In genomic region chr5:104011419-104011818, GRCm38 (mm10) we compare ENCODE assay signal across 25 mouse cellular contexts. TPM values are rescaled to one million over a fixed set of nuclear protein-coding genes. Genes with fewer than 3 reads are reported as not detected.
A peak's percentile ranks its signal among the peaks of the same experiment; 100 is the strongest.
DNase-seq lines count a peak whose midpoint lies in the region; ATAC-seq and TF ChIP-seq lines count a peak whose summit lies in the region.
"Had no signal": no experiment of that assay in that cellular context is flagged by ENCODE, and none has a peak within 500 bp of the region (broad histone marks: within the 10 kb centered on the region; RNA-seq: fewer than 3 reads in every experiment).

No protein-coding gene starts in this region.

- TF ChIP-seq RAD21 in MEL (IDR thresholded peaks at IDR 0.05; ENCODE audit: low read depth, low read length): no peak

- TF ChIP-seq EP300 in heart, adult 2 months (IDR thresholded peaks at IDR 0.05; ENCODE audit: insufficient read depth, low read depth, low read length): no peak
- 0 out of 4 replicates have a peak, but pooled peaks of 1 of the 2 experiments have one; percentile 29 for TF ChIP-seq EP300 in MEL (IDR thresholded peaks at IDR 0.05; ENCODE audit: low read depth in 1 of 2, low read length in 2 of 2)

- no peak for DNase-seq in heart, adult 2 months
- no peak for DNase-seq in lung, adult 18-20 months
- peak; percentile 74 for DNase-seq in MEL (ENCODE audit: low read depth, low spot score)
- DNase-seq in gastrocnemius, adult 18-20 months (ENCODE audit: low spot score): no peak
- DNase-seq: adrenal gland, adult 8-10 months; cerebellum, adult 11 months; cerebellum, adult 8-10 months; cerebellum, postnatal 14 days; forebrain, postnatal 0 days; gastrocnemius, adult 2 months; gastrocnemius, postnatal 25 days; heart, postnatal 14 days had no signal

- intact Hi-C loops in heart, adult 2 months (cut with DNase I): no loop called here

- TF ChIP-seq POLR2A in heart, adult 2 months (IDR thresholded peaks at IDR 0.05; ENCODE audit: insufficient read depth, low read depth, low read length): no peak
- TF ChIP-seq POLR2A in MEL (IDR thresholded peaks at IDR 0.05; ENCODE audit: control insufficient read depth in 1 of 2, insufficient read depth in 1 of 2, low read depth in 1 of 2, low read length in 2 of 2, poor library complexity in 1 of 2): no peak

- no peak for ATAC-seq in heart, embryonic 12.5 days (ENCODE audit: insufficient number of reproducible peaks, low FRiP score)
- ATAC-seq in lung, embryonic 15.5 days (ENCODE audit: borderline replicate concordance, extremely low read depth, low FRiP score, low TSS enrichment): peak; percentile 42; the same call in 1 of the 2 replicates
- ATAC-seq in megakaryocyte progenitor cell, adult 5-6 weeks (replicated peaks; ENCODE audit: poor library complexity): peak; percentile 48; the same call in 1 of the 2 replicates
- ATAC-seq: forebrain, embryonic 13.5 days; forebrain, postnatal 0 days; intestine, embryonic 15.5 days had no signal

- no peaks in the 10 kb centered on the region for H3K79me2 ChIP-seq in heart, adult 2 months (replicated peaks; ENCODE audit: control insufficient read depth, insufficient read depth, low read length)
- H3K79me2 ChIP-seq in MEL (ENCODE audit: control insufficient read depth, insufficient read depth, low read length, poor library complexity): no peaks in the 10 kb centered on the region

- no peak overlapping the region for H3K4me3 ChIP-seq in heart, embryonic 12.5 days
- H3K4me3 ChIP-seq in heart, adult 2 months: no peak overlapping the region
- H3K4me3 ChIP-seq in lung, embryonic 15.5 days: no peak overlapping the region
- H3K4me3 ChIP-seq in MEL (ENCODE audit: control insufficient read depth in 1 of 2, insufficient read depth in 1 of 2, low read depth in 2 of 2, low read length in 2 of 2): no peak overlapping the region
- H3K4me3 ChIP-seq: embryonic facial prominence, embryonic 13.5 days; forebrain, embryonic 13.5 days; gastrocnemius, adult 2 months; heart, embryonic 10.5 days; hindbrain, embryonic 10.5 days; intestine, embryonic 15.5 days had no signal

- H3K27ac ChIP-seq in heart, embryonic 12.5 days (ENCODE audit: poor library complexity, severe bottlenecking): 0 out of 2 replicates have a peak overlapping the region, but pooled peaks have one; percentile 15
- no peak overlapping the region for H3K27ac ChIP-seq in heart, adult 2 months
- 0 out of 2 replicates have a peak overlapping the region, but pooled peaks have one; percentile 51 for H3K27ac ChIP-seq in lung, embryonic 15.5 days
- no peak overlapping the region for H3K27ac ChIP-seq in MEL (ENCODE audit: control insufficient read depth, low read depth, low read length)
- H3K27ac ChIP-seq: embryonic facial prominence, embryonic 13.5 days; forebrain, embryonic 13.5 days; gastrocnemius, adult 2 months; heart, embryonic 10.5 days; hindbrain, embryonic 10.5 days; hindbrain, embryonic 14.5 days; intestine, embryonic 15.5 days had no signal

- no peaks in the 10 kb centered on the region for H3K9me3 ChIP-seq in heart, embryonic 12.5 days (replicated peaks)
- H3K9me3 ChIP-seq in lung, embryonic 15.5 days: no peaks in the 10 kb centered on the region
- no peaks in the 10 kb centered on the region for H3K9me3 ChIP-seq in MEL (replicated peaks; ENCODE audit: insufficient read depth, low read length)
- H3K9me3 ChIP-seq: embryonic facial prominence, embryonic 13.5 days; forebrain, embryonic 13.5 days; heart, embryonic 10.5 days; hindbrain, embryonic 10.5 days; intestine, embryonic 15.5 days had no signal

- no peak for TF ChIP-seq CTCF in heart, adult 2 months (IDR thresholded peaks at IDR 0.05)
- no peak for TF ChIP-seq CTCF in MEL (IDR thresholded peaks at IDR 0.05 in 2 of 3, conservative IDR thresholded peaks at IDR 0.05 in 1 of 3; ENCODE audit: control insufficient read depth in 1 of 3, insufficient read depth in 1 of 3, low read depth in 2 of 3, low read length in 3 of 3, poor library complexity in 1 of 3, severe bottlenecking in 1 of 3)

- H3K4me1 ChIP-seq in heart, embryonic 12.5 days (replicated peaks): no peaks in the 10 kb centered on the region
- no peaks in the 10 kb centered on the region for H3K4me1 ChIP-seq in heart, adult 2 months (ENCODE audit: control insufficient read depth, insufficient read depth, low read length)
- H3K4me1 ChIP-seq in lung, embryonic 15.5 days: peaks cover 6% of the 10 kb centered on the region
- peaks cover 9 to 13% of the 10 kb centered on the region in 2 experiments for H3K4me1 ChIP-seq in MEL (ENCODE audit: control insufficient read depth in 1 of 2, insufficient read depth in 2 of 2, low read length in 2 of 2)
- H3K4me1 ChIP-seq: embryonic facial prominence, embryonic 13.5 days; forebrain, embryonic 13.5 days; heart, embryonic 10.5 days; hindbrain, embryonic 10.5 days; intestine, embryonic 15.5 days had no signal

- H3K27me3 ChIP-seq in heart, embryonic 12.5 days (replicated peaks): no peaks in the 10 kb centered on the region
- no peaks in the 10 kb centered on the region for H3K27me3 ChIP-seq in heart, adult 2 months (ENCODE audit: control insufficient read depth, insufficient read depth, low read length)
- H3K27me3 ChIP-seq in lung, embryonic 15.5 days: no peaks in the 10 kb centered on the region
- H3K27me3 ChIP-seq in MEL (ENCODE audit: control insufficient read depth in 1 of 2, insufficient read depth in 2 of 2, low read length in 2 of 2): no peaks in the 10 kb centered on the region
- H3K27me3 ChIP-seq: CH12.LX; embryonic facial prominence, embryonic 13.5 days; forebrain, embryonic 13.5 days; intestine, embryonic 15.5 days had no signal

- peaks cover 33% of the 10 kb centered on the region for H3K36me3 ChIP-seq in heart, embryonic 12.5 days
- H3K36me3 ChIP-seq in heart, adult 2 months (ENCODE audit: control insufficient read depth, insufficient read depth, low read length): peaks cover 9% of the 10 kb centered on the region
- peaks cover 13% of the 10 kb centered on the region for H3K36me3 ChIP-seq in lung, embryonic 15.5 days
- peaks cover 0 to 25% of the 10 kb centered on the region in 2 experiments; a peak in 3 of 4 replicates for H3K36me3 ChIP-seq in MEL (ENCODE audit: control insufficient read depth in 1 of 2, insufficient read depth in 2 of 2, low read length in 2 of 2)
- H3K36me3 ChIP-seq: hindbrain, embryonic 10.5 days; intestine, embryonic 15.5 days had no signal

- H3K9ac ChIP-seq in heart, embryonic 12.5 days: no peak overlapping the region
- no peak overlapping the region for H3K9ac ChIP-seq in heart, adult 2 months (ENCODE audit: low read depth, low read length)
- H3K9ac ChIP-seq in lung, embryonic 15.5 days: no peak overlapping the region
- no peak overlapping the region for H3K9ac ChIP-seq in MEL (ENCODE audit: control insufficient read depth, low read depth, low read length, poor library complexity, severe bottlenecking)
- H3K9ac ChIP-seq: embryonic facial prominence, embryonic 13.5 days; forebrain, embryonic 13.5 days; forebrain, postnatal 0 days; hindbrain, embryonic 14.5 days; intestine, embryonic 15.5 days had no signal

- no peak overlapping the region for H3K4me2 ChIP-seq in heart, embryonic 12.5 days
- no peak overlapping the region for H3K4me2 ChIP-seq in lung, embryonic 15.5 days
- H3K4me2 ChIP-seq: embryonic facial prominence, embryonic 13.5 days; forebrain, embryonic 13.5 days; hindbrain, embryonic 14.5 days; intestine, embryonic 15.5 days had no signal

TF ChIP-seq in MEL, 35 proteins besides CTCF, POLR2A, EP300 and RAD21:
- TF ChIP-seq GATA1 (IDR thresholded peaks at IDR 0.05; ENCODE audit: low read depth, low read length) (peak; percentile 65), USF1 (IDR thresholded peaks at IDR 0.05; ENCODE audit: low read depth, low read length) (no peak)

RNA-seq across cellular contexts. Expression of gene Hsd17b11, which starts 10.3 kb away (rescaled TPM):
- polyA plus RNA-seq in heart, embryonic 12.5 days (2016; fragmentation: Nextera tagmentation; extraction: Ambion mirVana): 3.9 and 4.3 TPM in 2 replicates
- total RNA-seq in heart, adult 2 months (2021): 10 to 100 TPM; 23.1 to 30.8 TPM
- 14.0 and 20.6 TPM in 2 replicates for polyA plus RNA-seq in heart, adult 2 months (2012; rRNA removed)
- 4.5 and 4.9 TPM in 2 replicates for polyA plus RNA-seq in lung, embryonic 15.5 days (2015; fragmentation: Nextera tagmentation; extraction: Ambion mirVana)
- total RNA-seq in MEL (2012; rRNA removed): 8.7 and 11.2 TPM in 2 replicates
- 10 to 100 TPM in 1 of 2 experiments, not detected in 1; 16.0 TPM for polyA plus RNA-seq in MEL (2012; ENCODE audit: insufficient read depth in 1 of 2, insufficient read length in 2 of 2, low read depth in 1 of 2, low replicate concordance in 2 of 2, missing spikeins in 1 of 2)
- total RNA-seq in megakaryocyte progenitor cell, adult 5-6 weeks (2015): 76.9 and 81.8 TPM in 2 replicates
- 90.0 and 93.6 TPM in 2 replicates for total RNA-seq in megakaryocyte progenitor cell, adult 5-6 weeks (2017)
- 1 to 10 TPM; 7.5 to 9.4 TPM for total RNA-seq in gastrocnemius, adult 18-20 months (2021)

RNA-seq across cellular contexts. Expression of gene Hsd17b13, which starts 34.2 kb away (rescaled TPM):
- polyA plus RNA-seq in heart, embryonic 12.5 days (2016; fragmentation: Nextera tagmentation; extraction: Ambion mirVana): not detected in 2 replicates
- not detected for total RNA-seq in heart, adult 2 months (2021)
- polyA plus RNA-seq in heart, adult 2 months (2012; rRNA removed): 0.32 TPM in 1 of 2 replicates, not detected in the other
- 0.22 and 0.38 TPM in 2 replicates for polyA plus RNA-seq in lung, embryonic 15.5 days (2015; fragmentation: Nextera tagmentation; extraction: Ambion mirVana)
- not detected in 2 replicates for total RNA-seq in MEL (2012; rRNA removed)
- polyA plus RNA-seq in MEL (2012; ENCODE audit: insufficient read depth in 1 of 2, insufficient read length in 2 of 2, low read depth in 1 of 2, low replicate concordance in 2 of 2, missing spikeins in 1 of 2): under 1 TPM in 1 of 2 experiments, not detected in 1; 0.08 TPM
- total RNA-seq in megakaryocyte progenitor cell, adult 5-6 weeks (2015): not detected in 2 replicates
- total RNA-seq in megakaryocyte progenitor cell, adult 5-6 weeks (2017): 0.12 TPM in 1 of 2 replicates, not detected in the other
- total RNA-seq in gastrocnemius, adult 18-20 months (2021): under 1 TPM in 1 of 2 experiments, not detected in 1; 0.47 TPM
- total RNA-seq: adrenal gland, adult 8-10 months; common myeloid progenitor, adult 5-6 weeks; forebrain, postnatal 0 days; gastrocnemius, adult 2 months; gastrocnemius, postnatal 25 days; granulocyte monocyte progenitor cell, adult 5-6 weeks; heart, postnatal 14 days had no signal
- polyA plus RNA-seq: brain, embryonic 14.5 days; embryonic facial prominence, embryonic 13.5 days; forebrain, embryonic 13.5 days; heart, embryonic 10.5 days; hindbrain, embryonic 10.5 days; hindbrain, embryonic 14.5 days had no signal

RNA-seq across cellular contexts. Expression of gene Nudt9, which starts 34.7 kb away (rescaled TPM):
- 57.2 and 57.3 TPM in 2 replicates for polyA plus RNA-seq in heart, embryonic 12.5 days (2016; fragmentation: Nextera tagmentation; extraction: Ambion mirVana)
- total RNA-seq in heart, adult 2 months (2021): 10 to 100 TPM; 48.3 to 59.1 TPM
- 38.7 and 39.0 TPM in 2 replicates for polyA plus RNA-seq in heart, adult 2 months (2012; rRNA removed)
- 64.3 and 67.0 TPM in 2 replicates for polyA plus RNA-seq in lung, embryonic 15.5 days (2015; fragmentation: Nextera tagmentation; extraction: Ambion mirVana)
- total RNA-seq in MEL (2012; rRNA removed): 83.2 and 102 TPM in 2 replicates
- 100 to 1,000 TPM in 1 of 2 experiments, not detected in 1; 125 TPM for polyA plus RNA-seq in MEL (2012; ENCODE audit: insufficient read depth in 1 of 2, insufficient read length in 2 of 2, low read depth in 1 of 2, low replicate concordance in 2 of 2, missing spikeins in 1 of 2)
- 26.1 and 27.6 TPM in 2 replicates for total RNA-seq in megakaryocyte progenitor cell, adult 5-6 weeks (2015)
- total RNA-seq in megakaryocyte progenitor cell, adult 5-6 weeks (2017): 54.8 and 64.6 TPM in 2 replicates
- total RNA-seq in gastrocnemius, adult 18-20 months (2021): 10 to 100 TPM; 66.3 to 68.5 TPM

Comparison
In these comparisons a context has a peak if more than half of its experiments do, and no peak if none do; other contexts are left out.
1. H3K27ac ChIP-seq: peak in heart, embryonic 12.5 days (single experiment) and lung, embryonic 15.5 days (single experiment); none in heart, adult 2 months (single experiment) and MEL (single experiment).